Mouse (Mus musculus): ENCODE results near the gene Iqcj. TPM values are rescaled to one million over a fixed set of nuclear protein-coding genes. Genes with fewer than 3 reads are reported as not detected.

Gene Iqcj
- polyA plus RNA-seq, 1 experiment from 2014 or later = not detected

DNA sequence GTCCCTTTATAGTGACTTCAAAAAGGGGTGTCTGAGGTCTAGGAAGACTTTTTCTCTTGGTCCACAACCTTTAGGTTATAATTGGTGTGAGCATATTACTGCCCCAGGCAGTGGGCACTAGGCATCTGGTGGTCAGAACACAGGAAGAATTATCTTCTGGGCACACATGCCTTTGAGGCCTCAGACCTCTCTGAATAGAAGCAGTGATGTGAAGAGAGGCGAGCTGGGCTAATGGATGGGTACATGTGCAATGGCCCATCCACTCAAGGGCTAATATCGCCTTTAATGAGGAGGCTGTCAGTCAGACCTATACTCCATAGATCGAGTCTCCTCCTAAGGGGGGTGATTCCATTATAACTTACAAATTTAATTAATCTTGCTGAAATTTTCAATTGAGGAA is 7.7 kb upstream of the Iqcj start:
- Histone ChIP-seq H3K4me1 (replicated peaks; ENCODE audit: insufficient read depth, low read length) (no peaks in the 10 kb centered on the region), H3K9me3 (replicated peaks; ENCODE audit: low read length) (no peaks in the 10 kb centered on the region), H3K36me3 (ENCODE audit: insufficient read depth, low read length) (no peaks in the 10 kb centered on the region), H3K27ac (no peak overlapping the region), H3K4me2 (ENCODE audit: low read length) (no peak overlapping the region), H3K9ac (ENCODE audit: low read depth, low read length) (no peak overlapping the region), H3K27me3 (ENCODE audit: insufficient read depth, low read length) (no peaks in the 10 kb centered on the region), H3K4me3 (replicated peaks; ENCODE audit: low read depth, low read length) (no peak overlapping the region)
- ATAC-seq (replicated peaks; ENCODE audit: low FRiP score, low read depth) (no peak), DNase-seq (ENCODE audit: low spot score) (no peak)
- 49% methylated on average over 3 of the region's 3 CpGs for WGBS
- TF ChIP-seq CTCF (IDR thresholded peaks at IDR 0.05; ENCODE audit: low read depth) = no peak

DNA sequence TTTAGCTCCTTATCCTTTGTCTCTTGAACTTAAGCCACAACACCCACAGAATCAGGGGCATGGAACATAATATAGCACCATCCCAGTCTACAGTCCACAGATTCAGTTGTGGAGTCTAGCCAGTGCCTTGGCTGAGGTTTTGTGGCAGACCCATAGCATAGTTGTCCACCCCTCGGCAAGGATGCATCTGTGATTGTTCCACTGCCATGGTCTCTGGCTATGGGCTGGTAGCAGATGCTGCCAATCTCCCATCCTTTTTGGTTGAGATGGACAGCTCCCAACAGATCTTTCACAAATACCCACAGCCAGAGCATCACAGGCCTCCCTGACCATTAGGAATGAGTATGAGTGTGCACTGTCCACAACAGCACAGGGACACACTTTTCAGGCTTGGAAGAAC is 5.8 kb upstream of the Iqcj start:
- Histone ChIP-seq H3K4me1 (replicated peaks; ENCODE audit: insufficient read depth, low read length) (no peaks in the 10 kb centered on the region), H3K36me3 (ENCODE audit: insufficient read depth, low read length) (no peaks in the 10 kb centered on the region), H3K27ac (no peak overlapping the region), H3K4me3 (replicated peaks; ENCODE audit: low read depth, low read length) (no peak overlapping the region), H3K27me3 (ENCODE audit: insufficient read depth, low read length) (no peaks in the 10 kb centered on the region), H3K9me3 (replicated peaks; ENCODE audit: low read length) (no peaks in the 10 kb centered on the region), H3K9ac (ENCODE audit: low read depth, low read length) (no peak overlapping the region), H3K4me2 (ENCODE audit: low read length) (no peak overlapping the region)
- TF ChIP-seq CTCF (IDR thresholded peaks at IDR 0.05; ENCODE audit: low read depth) = no peak
- DNase-seq (ENCODE audit: low spot score) (no peak), ATAC-seq (replicated peaks; ENCODE audit: low FRiP score, low read depth) (no peak)
- whole genome bisulfite sequencing = 54% methylated on average over 1 of the region's 1 CpGs

DNA sequence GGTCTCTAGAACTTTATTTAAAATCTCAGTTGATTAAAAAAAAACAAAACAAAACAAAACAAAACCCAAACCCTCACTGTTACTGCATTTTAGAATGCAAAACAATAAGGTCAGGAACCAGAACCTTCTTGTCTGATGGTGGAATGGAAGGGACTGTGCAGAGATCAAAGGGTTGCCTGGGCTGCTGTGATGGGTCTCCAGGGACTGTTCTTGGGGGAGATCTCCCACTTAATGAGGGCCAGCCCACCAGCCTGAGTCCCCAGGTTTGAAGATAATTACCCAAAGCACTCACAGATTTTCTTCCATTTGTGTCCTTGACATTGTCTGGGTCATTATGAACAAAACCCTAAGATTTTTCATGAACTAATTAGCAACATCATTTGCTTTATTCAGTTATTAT is 4.8 kb upstream of the Iqcj start:
- no peak overlapping the region for H3K4me3 ChIP-seq (replicated peaks; ENCODE audit: low read depth, low read length)
- H3K27ac ChIP-seq = no peak overlapping the region
- H3K36me3 ChIP-seq (ENCODE audit: insufficient read depth, low read length) = no peaks in the 10 kb centered on the region
- TF ChIP-seq CTCF (IDR thresholded peaks at IDR 0.05; ENCODE audit: low read depth) = no peak
- no peak overlapping the region for H3K4me2 ChIP-seq (ENCODE audit: low read length)
- no peaks in the 10 kb centered on the region for H3K4me1 ChIP-seq (replicated peaks; ENCODE audit: insufficient read depth, low read length)
- H3K9me3 ChIP-seq (replicated peaks; ENCODE audit: low read length) = no peaks in the 10 kb centered on the region
- DNase-seq (ENCODE audit: low spot score) (no peak), ATAC-seq (replicated peaks; ENCODE audit: low FRiP score, low read depth) (no peak)
- H3K27me3 ChIP-seq (ENCODE audit: insufficient read depth, low read length) = no peaks in the 10 kb centered on the region
- H3K9ac ChIP-seq (ENCODE audit: low read depth, low read length) = no peak overlapping the region

DNA sequence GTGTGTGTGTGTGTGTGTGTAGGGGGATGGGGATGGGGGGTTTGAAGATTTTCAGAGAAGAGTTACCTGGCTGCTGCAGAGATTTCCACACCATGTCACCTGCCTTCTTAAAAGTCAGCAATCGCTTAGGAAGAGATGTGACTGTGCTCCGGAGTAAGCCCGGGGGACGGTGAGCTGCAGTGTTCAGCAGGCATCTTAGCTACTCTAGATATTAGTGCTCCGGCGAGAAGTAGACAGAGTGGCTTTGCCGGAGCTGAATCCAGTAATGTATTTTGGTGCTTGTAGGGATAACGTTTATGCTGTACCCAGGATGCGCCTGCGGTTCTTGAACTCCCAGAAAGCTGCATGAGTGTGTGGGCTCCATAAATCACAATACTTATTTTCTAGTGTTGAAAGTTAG is 748 bp downstream of the Iqcj start:
- DNase-seq (ENCODE audit: low spot score) = no peak
- WGBS = 66% methylated on average over 10 of the region's 10 CpGs
- Histone ChIP-seq H3K9me3 (replicated peaks; ENCODE audit: low read length) (no peaks in the 10 kb centered on the region), H3K9ac (ENCODE audit: low read depth, low read length) (no peak overlapping the region), H3K27ac (no peak overlapping the region), H3K27me3 (ENCODE audit: insufficient read depth, low read length) (no peaks in the 10 kb centered on the region), H3K4me2 (ENCODE audit: low read length) (no peak overlapping the region), H3K36me3 (ENCODE audit: insufficient read depth, low read length) (no peaks in the 10 kb centered on the region), H3K4me3 (replicated peaks; ENCODE audit: low read depth, low read length) (no peak overlapping the region), H3K4me1 (replicated peaks; ENCODE audit: insufficient read depth, low read length) (no peaks in the 10 kb centered on the region)
- TF ChIP-seq CTCF (IDR thresholded peaks at IDR 0.05; ENCODE audit: low read depth) = no peak
- no peak for ATAC-seq (replicated peaks; ENCODE audit: low FRiP score, low read depth)

DNA sequence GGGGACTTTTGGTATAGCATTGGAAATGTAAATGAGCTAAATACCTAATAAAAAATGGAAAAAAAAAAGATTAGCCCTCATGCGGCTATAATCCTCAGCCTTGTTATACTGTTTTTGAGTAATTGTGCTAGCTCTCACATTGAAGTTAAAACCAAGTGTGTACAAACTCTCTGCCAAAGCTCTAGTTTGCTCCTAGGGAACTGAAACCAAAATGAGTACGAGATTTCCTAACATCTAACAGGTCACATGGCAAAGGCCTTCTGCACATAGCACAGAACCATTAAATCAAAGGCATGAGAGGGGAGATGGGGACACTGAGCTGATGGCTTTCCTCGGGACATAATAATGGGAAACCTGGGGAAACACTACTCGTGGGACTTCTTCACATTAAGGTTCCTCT is 10.5 kb downstream of the Iqcj start:
- no peak overlapping the region for H3K27ac ChIP-seq
- H3K4me3 ChIP-seq (replicated peaks; ENCODE audit: low read depth, low read length) = no peak overlapping the region
- no peak overlapping the region for H3K9ac ChIP-seq (ENCODE audit: low read depth, low read length)
- no peaks in the 10 kb centered on the region for H3K4me1 ChIP-seq (replicated peaks; ENCODE audit: insufficient read depth, low read length)
- 69% methylated on average over 4 of the region's 4 CpGs for WGBS
- ATAC-seq (replicated peaks; ENCODE audit: low FRiP score, low read depth) (no peak), DNase-seq (ENCODE audit: low spot score) (no peak)
- no peaks in the 10 kb centered on the region for H3K36me3 ChIP-seq (ENCODE audit: insufficient read depth, low read length)
- H3K4me2 ChIP-seq (ENCODE audit: low read length) = no peak overlapping the region
- H3K27me3 ChIP-seq (ENCODE audit: insufficient read depth, low read length) = no peaks in the 10 kb centered on the region
- TF ChIP-seq CTCF (IDR thresholded peaks at IDR 0.05; ENCODE audit: low read depth) = no peak
- no peaks in the 10 kb centered on the region for H3K9me3 ChIP-seq (replicated peaks; ENCODE audit: low read length)

DNA sequence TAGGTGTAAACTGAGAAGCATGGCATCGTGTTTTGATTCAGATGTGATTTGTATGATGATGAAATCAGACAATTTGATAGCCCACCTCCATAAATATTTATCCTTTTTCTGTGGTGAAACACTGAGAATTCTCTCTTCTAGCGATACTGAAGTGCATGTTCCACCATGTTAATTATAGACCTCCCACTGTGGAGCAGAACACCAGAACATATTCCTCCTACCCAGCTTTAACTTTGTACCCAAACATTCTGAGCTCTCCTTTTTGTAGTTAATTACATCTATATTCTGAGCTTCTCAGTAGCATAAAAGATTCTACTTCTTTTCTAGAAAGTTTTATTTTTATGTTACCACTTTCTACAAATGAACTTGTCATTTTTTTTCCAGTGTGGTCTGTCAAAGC is 16.6 kb downstream of the Iqcj start:
- ATAC-seq (replicated peaks; ENCODE audit: low FRiP score, low read depth) = no peak
- WGBS = 85% methylated on average over 2 of the region's 2 CpGs
- H3K36me3 ChIP-seq (ENCODE audit: insufficient read depth, low read length) = no peaks in the 10 kb centered on the region

DNA sequence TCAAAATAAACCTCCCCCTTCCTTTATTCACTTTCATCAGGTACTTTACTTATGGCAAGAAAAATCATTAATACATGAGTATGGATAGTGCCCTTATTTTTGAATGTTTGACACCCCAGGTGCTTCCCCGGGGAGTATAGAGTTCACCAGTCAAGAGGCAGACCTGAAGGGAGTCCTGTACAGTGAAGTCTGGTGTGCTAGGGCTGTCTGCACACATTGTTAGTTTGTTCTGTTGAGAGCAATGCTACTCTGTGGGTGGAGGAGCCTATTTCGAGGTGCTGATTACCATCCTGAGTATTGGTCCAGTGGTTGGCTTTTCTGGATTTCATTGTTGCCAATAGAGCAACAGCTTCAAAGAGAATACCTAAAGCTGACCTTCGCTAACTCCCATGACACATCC is 26.1 kb downstream of the Iqcj start:
- 91% methylated on average over 3 of the region's 3 CpGs for WGBS
- no peak for TF ChIP-seq CTCF (IDR thresholded peaks at IDR 0.05; ENCODE audit: low read depth)
- Histone ChIP-seq H3K9ac (ENCODE audit: low read depth, low read length) (no peak overlapping the region), H3K4me1 (replicated peaks; ENCODE audit: insufficient read depth, low read length) (no peaks in the 10 kb centered on the region), H3K27me3 (ENCODE audit: insufficient read depth, low read length) (no peaks in the 10 kb centered on the region), H3K36me3 (ENCODE audit: insufficient read depth, low read length) (no peaks in the 10 kb centered on the region), H3K9me3 (replicated peaks; ENCODE audit: low read length) (no peaks in the 10 kb centered on the region), H3K4me3 (replicated peaks; ENCODE audit: low read depth, low read length) (no peak overlapping the region), H3K4me2 (ENCODE audit: low read length) (no peak overlapping the region), H3K27ac (no peak overlapping the region)
- ATAC-seq (replicated peaks; ENCODE audit: low FRiP score, low read depth) (no peak), DNase-seq (ENCODE audit: low spot score) (no peak)

More for the DNA sequence above, 16.6 kb downstream of the Iqcj start:
- Histone ChIP-seq H3K27me3 (ENCODE audit: insufficient read depth, low read length) (no peaks in the 10 kb centered on the region), H3K4me2 (ENCODE audit: low read length) (no peak overlapping the region), H3K4me3 (replicated peaks; ENCODE audit: low read depth, low read length) (no peak overlapping the region), H3K27ac (no peak overlapping the region), H3K9me3 (replicated peaks; ENCODE audit: low read length) (no peaks in the 10 kb centered on the region), H3K4me1 (replicated peaks; ENCODE audit: insufficient read depth, low read length) (no peaks in the 10 kb centered on the region), H3K9ac (ENCODE audit: low read depth, low read length) (no peak overlapping the region)
- DNase-seq (ENCODE audit: low spot score) = no peak
- TF ChIP-seq CTCF (IDR thresholded peaks at IDR 0.05; ENCODE audit: low read depth) = no peak
